Mouse (Mus musculus): ENCODE results near the gene Kmt5a.
A peak's percentile ranks its signal among the peaks of the same experiment; 100 is the strongest.
"Not testable (repeated sequence)": the region's sequence is repeated elsewhere in the genome, so short reads cannot be mapped to it uniquely, and the experiment has no call there.

Kmt5a gene

DNA sequence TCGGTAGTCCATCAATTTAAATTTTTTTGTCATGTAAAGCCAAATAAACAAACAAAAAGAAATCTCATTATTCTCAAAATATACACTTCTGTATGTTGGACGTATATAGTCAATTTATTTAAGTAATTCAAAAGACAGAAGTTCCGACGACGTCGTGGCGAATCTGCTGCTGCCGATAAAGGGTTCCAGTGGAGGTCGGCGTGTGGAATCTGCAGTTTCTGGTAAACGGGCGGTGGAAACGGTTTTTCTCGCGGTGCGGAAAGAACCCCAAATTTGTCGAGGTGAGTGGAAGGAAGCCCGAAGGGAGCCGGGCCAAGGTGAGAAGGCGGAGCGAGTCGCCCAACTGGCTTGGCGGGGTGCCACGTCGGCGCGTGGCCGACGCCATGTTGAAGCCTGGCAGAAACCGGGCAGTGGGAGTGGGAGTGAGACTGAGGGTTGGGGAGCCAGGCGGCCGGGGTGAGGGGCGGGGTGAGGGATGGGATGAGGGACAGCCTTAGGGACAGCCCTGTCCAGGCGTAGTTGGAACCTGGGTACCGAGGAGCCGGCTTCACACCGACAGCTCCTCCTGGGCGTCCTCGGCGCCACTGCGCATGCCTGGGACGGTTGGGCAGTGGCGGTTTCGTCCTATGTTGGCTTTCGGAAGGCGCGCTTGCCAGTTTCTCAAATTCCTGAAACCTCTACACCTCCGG lies 43.4 kb downstream of the Kmt5a start, which contains the start of gene Snrnp35:
Gene Snrnp35 (plus strand): TSS at position 169 of the 689 bp plus-strand sequence.
- DNase-seq (ENCODE audit: low read depth, low spot score): peak; percentile 88

- no peak for DNase-seq (ENCODE audit: low read depth, low spot score)
Observed at GRCm38 (mm10) chr5:124483655-124484396, 44.1 kb downstream of the Kmt5a start.

DNA sequence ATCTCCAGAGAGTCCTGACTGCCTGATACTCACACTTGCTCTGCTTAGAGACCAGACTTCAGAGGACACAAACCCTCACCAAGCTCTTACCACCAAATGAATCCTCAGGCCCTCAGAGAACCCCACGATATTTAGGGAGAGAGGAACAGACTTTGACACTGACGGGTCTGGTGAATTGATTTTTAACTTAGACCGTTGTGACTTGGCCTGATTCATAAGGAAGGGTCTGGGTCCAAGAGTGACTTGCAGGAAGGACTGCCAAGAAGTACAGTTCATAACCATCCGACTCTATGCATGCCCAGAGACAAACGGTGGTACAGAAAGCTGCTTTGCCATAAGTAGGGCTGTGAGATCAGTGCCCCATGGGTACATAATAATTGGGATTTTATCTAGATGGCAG lies 45.9 kb downstream of the Kmt5a start:
- DNase-seq (ENCODE audit: low read depth, low spot score): no peak

- DNase-seq (ENCODE audit: low read depth, low spot score): no peak
Observed at GRCm38 (mm10) chr5:124488885-124489284, 49.2 kb downstream of the Kmt5a start.

DNA sequence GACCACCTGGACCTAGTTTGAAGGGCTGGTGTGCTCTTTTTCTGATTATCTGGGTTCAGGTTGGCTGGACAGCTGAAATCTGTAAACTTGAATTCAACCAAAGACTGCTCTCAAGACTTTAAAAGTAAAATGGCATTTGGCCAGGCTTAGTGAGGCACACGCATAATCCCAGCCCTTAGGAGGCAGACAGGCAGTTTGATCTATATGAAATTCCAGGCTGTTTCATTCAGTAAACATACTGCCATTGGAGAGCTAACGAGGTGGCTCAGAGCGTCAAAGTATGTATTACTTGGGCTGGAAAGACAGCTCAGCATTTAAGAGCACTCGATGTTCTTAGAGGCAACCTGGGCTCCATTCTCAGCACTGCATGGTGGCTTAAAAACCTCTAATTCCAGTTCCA lies 52.0 kb downstream of the Kmt5a start:
- no peak for DNase-seq (ENCODE audit: low read depth, low spot score)

- DNase-seq (ENCODE audit: low read depth, low spot score): no peak
Observed at GRCm38 (mm10) chr5:124492618-124493017, 52.9 kb downstream of the Kmt5a start.

- DNase-seq (ENCODE audit: low read depth, low spot score): no peak
Observed at GRCm38 (mm10) chr5:124493455-124493854, 53.7 kb downstream of the Kmt5a start.

GRCm38 (mm10) chr5:124495547-124495946 lies 55.8 kb downstream of the Kmt5a start:
- DNase-seq (ENCODE audit: low read depth, low spot score): no peak

DNA sequence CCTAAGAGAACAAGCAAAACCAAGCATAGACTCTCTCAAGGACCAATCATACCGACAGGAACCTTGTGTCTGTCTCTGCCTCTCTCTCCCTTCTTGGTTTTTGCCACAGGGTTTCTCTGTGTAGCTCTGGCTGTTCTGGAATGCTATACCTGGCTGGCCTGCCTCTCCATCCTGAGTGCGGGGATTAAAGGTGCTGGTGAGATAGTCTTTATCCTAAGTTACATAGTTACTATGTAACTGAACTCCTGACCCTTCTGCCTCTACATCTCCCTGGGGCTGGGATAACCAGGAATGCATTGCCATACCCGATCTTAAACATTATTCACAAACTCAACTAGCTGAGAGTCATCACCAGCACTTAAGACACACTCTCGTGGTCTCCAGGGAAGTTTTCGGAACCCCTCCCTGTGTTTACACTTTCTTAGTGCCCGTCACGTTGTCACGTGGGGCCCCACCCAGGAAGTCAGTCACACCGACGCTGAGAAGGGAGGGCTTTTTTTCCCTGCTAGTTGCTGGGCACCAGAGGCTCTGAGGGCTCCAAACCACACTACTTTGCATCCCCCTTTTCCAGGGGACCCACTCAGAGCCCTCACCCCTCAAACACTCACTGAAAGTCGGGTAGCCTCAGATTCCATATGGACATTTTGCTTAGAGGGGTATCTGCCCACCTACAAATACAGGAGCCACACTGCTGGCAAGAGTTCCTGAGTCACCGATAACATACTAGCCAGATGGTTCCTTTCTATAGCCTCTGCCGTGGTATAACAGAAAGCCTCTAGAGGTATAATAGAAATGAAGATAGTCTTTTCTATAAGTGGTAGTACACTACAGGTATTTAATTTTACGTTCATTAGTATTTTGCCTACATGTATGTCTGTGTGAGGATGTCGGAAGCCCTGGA lies 57.1 kb downstream of the Kmt5a start:
- DNase-seq (ENCODE audit: low read depth, low spot score): no peak

- no peak for DNase-seq (ENCODE audit: low read depth, low spot score)
Observed at GRCm38 (mm10) chr5:124498221-124498876, 58.6 kb downstream of the Kmt5a start.

DNA sequence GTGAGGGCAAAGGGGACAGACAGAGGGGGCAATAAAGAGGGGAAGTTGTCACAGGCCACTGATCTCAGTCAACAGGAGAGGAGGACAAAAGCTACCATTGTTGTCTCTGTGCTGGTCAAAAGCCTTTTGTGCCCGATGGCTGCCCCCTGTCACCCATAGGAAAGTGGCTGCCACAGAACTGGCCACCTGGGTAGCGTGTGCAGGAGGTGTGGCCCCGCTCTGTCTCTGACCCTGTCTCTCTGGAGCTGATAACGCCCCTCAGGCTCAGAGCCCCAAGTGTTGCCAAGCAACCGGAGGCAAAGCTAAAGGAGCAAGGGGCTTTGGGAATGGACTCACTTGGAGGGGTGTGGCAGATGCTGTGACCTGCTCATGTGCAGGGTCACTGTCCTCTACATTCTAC lies 59.3 kb downstream of the Kmt5a start:
- DNase-seq (ENCODE audit: low read depth, low spot score): no peak

GRCm38 (mm10) chr5:124500037-124500436 lies 60.3 kb downstream of the Kmt5a start:
- not testable (repeated sequence) for DNase-seq (ENCODE audit: low read depth, low spot score)

- no peak for DNase-seq (ENCODE audit: low read depth, low spot score)
Observed at GRCm38 (mm10) chr5:124500573-124500972, 60.8 kb downstream of the Kmt5a start.

- no peak for DNase-seq (ENCODE audit: low read depth, low spot score)
Observed at GRCm38 (mm10) chr5:124501541-124501940, 61.8 kb downstream of the Kmt5a start.

DNA sequence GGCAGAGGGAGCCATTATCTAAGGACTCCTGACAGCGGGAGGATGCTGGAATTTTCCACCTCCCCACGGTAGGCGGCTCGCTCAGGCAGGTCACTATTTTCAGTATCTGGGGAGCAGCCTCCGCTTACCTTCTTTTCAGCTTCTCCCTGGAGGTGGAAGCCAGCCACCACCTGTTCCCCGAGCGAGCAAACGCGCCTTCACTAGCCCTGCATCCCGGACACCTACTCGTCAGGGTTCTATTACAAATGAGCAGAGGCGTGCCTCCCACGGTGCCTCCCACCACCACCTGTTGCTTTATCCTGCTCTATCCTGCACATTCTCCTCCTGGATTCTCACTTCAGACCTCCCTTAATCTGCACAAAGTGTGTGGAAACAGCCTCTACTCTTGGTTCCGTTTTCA lies 64.0 kb downstream of the Kmt5a start:
- no peak for DNase-seq (ENCODE audit: low read depth, low spot score)

DNA sequence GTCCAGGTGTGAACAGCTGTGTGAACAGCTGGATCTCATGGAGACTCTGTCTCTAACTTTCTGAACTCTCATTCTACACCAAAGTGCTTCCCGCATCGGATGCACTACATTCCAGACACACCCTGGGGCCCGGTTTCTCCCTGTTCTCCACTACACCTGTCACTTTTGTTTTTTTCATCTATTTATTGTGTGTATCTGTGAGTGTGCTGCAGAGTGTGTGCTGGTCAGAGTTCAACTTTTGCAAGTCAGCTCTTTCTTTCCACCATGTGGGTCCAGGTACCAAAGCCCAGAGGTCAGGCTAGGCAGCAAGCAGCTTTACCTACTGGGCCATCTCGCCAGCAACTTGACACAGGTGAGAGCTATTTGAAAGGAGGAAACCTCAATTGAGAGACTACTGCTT lies 65.5 kb downstream of the Kmt5a start:
- no peak for DNase-seq (ENCODE audit: low read depth, low spot score)

DNA sequence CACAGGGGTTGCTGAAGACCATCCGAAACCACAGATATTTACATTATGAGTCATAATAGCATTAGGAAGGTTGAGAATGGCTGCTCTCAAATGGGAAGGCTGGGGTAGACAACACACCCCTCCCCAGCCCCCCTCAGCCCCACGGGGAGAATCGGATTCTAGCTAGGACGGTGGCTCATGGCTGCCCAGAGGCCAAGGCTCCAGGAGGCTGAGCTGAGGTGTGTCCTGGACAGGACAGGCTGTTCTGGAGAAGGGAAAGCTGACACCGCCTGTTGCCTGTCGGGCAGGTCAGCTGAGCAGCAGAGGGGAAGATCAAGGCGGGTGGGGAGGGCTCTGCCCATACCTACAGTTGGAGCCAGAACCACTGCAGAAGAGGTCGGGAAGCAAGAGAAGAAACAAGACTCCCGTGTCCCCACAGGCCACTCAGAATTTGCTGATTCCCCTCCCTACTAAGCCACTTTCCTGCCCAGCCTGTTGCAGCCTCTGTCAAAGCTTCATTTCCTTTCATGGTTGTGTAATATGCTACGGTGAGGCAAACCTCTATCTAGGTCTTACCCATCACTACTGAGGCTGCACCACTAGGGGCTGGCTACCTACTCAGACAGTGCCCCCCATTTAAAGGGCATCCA lies 67.1 kb downstream of the Kmt5a start:
- no peak for DNase-seq (ENCODE audit: low read depth, low spot score)

DNA sequence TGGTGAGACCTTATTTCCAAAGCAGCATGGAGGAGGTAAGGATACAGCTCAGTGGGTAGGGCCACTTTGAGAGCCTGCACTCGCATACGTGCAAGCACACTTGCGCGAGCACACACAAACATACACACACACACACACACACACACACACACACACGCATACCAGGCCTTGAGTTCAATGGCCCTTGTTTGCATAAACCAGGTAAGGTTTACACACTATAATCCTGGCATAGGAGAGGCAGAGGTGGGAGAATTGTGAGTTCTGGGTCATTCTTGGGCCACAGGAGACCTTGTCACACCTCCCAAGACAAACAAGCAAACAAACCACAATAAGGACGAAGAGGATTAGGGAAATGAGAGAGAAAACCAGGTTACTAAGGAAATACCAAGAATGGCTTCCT lies 69.5 kb downstream of the Kmt5a start:
- no peak for DNase-seq (ENCODE audit: low read depth, low spot score)

DNA sequence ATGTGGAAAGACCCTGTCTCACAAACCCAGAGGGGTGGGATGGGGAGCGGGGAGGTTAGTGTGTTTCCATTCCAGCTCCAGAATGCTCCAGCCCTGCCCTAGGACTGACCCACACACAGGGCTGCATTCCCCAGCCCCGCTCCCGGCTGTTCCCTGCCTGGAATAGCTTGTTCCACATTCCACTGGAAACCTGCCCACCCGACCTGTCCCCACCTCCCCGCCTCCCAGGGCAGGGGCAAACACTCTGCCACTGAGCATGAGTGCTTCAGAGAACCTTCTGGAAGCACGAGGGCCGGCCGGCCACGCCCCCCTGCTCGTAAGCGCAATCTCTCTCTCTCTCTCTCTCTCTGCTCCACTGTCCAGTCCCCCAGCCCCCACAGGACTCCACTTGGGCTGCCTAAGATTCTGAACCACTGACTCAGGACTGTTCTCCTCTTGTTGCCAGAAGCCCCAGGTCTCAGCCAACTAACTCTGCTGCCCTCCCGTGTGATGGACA lies 70.1 kb downstream of the Kmt5a start:
- no peak for DNase-seq (ENCODE audit: low read depth, low spot score)

DNA sequence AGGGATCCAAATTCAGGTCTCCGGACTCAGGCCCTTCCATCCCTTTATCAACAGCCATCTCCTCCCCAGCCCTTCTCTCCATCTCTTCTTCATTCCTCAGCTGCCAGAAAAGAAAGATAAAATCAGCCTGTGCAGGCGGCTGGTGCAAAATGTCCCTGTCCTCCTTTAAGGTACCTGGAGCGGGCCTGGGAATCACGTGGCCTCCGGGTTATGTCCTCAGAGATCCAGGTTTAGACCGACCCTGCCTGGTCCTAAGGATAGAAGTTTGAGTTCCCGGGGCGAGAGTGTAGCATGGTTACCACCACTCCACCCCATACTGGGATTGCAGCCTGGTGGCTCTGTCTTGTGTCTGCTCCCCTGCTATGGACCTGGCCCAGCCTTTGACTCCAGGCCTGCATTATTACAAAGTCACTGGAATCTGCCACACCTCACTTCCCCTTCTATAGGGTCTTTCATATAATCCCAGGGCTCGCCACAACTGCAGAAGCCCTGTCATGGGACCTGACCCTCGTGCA lies 70.9 kb downstream of the Kmt5a start:
- no peak for DNase-seq (ENCODE audit: low read depth, low spot score)
